Mouse (Mus musculus) liver, adult 2 months (tissue): Measurements from ENCODE around the gene Cspg5.

Source experiments
- CTCF ChIP-seq: fragments of 200-500 bp; IDR thresholded peaks from 2 replicates; pipeline ENCODE4 v1.5.1; 2011; ENCODE audit warnings: low read depth, low read length, control low read depth
- POLR2A ChIP-seq: fragments of 200-500 bp; IDR thresholded peaks from 2 replicates; pipeline ENCODE4 v1.6.1; 2011; ENCODE audit warnings: low read length, control low read depth; ENCODE audit not compliant: insufficient read depth; ENCODE audit errors: extremely low read depth

GRCm38 (mm10) chr9:110208967-110209366, 34.6 kb upstream of the Cspg5 start:
- TF ChIP-seq CTCF (no peak), POLR2A (no peak)
